Mouse (Mus musculus) MEL (cell line): ENCODE results near the gene Fam181b.

Experiments used
- BHLHE40 ChIP-seq: IDR thresholded peaks from 2 replicates; pipeline ENCODE4 v1.6.1; 2012; ENCODE audit warnings: low read depth, mild to moderate bottlenecking, inconsistent platforms, low read length, improper control_type of control experiment, borderline replicate concordance
- CTCF ChIP-seq, 3 experiments: IDR thresholded peaks in 2 of 3; conservative IDR thresholded peaks in 1 of 3; 2 replicates each; pipeline ENCODE4 v1.5.1; 2011 to 2012; ENCODE audit warnings: low read length in 3 of 3, low read depth in 2 of 3, mild to moderate bottlenecking in 2 of 3, improper control_type of control experiment in 1 of 3, inconsistent platforms in 1 of 3, mixed read lengths in 1 of 3, moderate library complexity in 1 of 3; ENCODE audit not compliant: control insufficient read depth in 1 of 3, insufficient read depth in 1 of 3, poor library complexity in 1 of 3, severe bottlenecking in 1 of 3
- ETS1 ChIP-seq: IDR thresholded peaks from 2 replicates; pipeline ENCODE4 v1.6.1; 2012; ENCODE audit warnings: low read depth, mild to moderate bottlenecking, inconsistent platforms, low read length, improper control_type of control experiment, moderate library complexity
- POLR2A ChIP-seq, 2 experiments: IDR thresholded peaks; 2 replicates each; pipeline ENCODE4 v1.6.1; 2011 to 2012; ENCODE audit warnings: low read length in 2 of 2, mild to moderate bottlenecking in 2 of 2, control low read depth in 1 of 2, improper control_type of control experiment in 1 of 2, low read depth in 1 of 2, moderate library complexity in 1 of 2; ENCODE audit not compliant: control insufficient read depth in 1 of 2, insufficient read depth in 1 of 2, poor library complexity in 1 of 2
- USF1 ChIP-seq: IDR thresholded peaks from 2 replicates; pipeline ENCODE4 v1.6.1; 2014; ENCODE audit warnings: low read depth, mild to moderate bottlenecking, inconsistent platforms, low read length, improper control_type of control experiment, moderate library complexity

DNA sequence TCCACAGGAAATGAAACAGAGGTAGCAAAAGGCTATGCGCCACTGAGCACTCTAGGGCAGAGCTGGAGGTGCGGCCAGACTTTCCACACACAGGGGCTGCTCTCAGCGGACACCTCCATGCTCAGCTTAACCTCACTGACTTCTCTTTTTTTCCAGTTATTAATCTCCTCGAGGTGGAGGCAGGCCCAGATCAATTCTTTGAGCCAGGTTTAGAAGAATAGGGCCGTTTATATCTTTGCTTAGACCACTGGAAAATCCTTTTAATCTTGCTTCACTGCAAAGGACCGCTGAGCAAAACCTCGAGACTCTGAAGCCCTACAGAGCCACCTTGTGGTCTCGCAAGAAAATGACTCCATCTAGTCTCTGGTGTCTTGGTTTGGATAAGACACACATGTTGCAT is 15.8 kb downstream of the Fam181b start:
- TF ChIP-seq ETS1: no peak
- no peak for TF ChIP-seq BHLHE40
- TF ChIP-seq CTCF (IDR thresholded peaks at IDR 0.05 in 2 of 3, conservative IDR thresholded peaks at IDR 0.05 in 1 of 3; ENCODE audit: control insufficient read depth in 1 of 3, insufficient read depth in 1 of 3, low read depth in 2 of 3, low read length in 3 of 3, poor library complexity in 1 of 3, severe bottlenecking in 1 of 3): peak in 2 of 3 experiments; percentile 32 to 41; a peak in 4 of 6 replicates
- no peak for TF ChIP-seq POLR2A (IDR thresholded peaks at IDR 0.05; ENCODE audit: control insufficient read depth in 1 of 2, insufficient read depth in 1 of 2, low read depth in 1 of 2, low read length in 2 of 2, poor library complexity in 1 of 2)
- no peak for TF ChIP-seq USF1
